Mouse (Mus musculus): ENCODE data around the gene Ptgfrn. TPM values are rescaled to one million over a fixed set of nuclear protein-coding genes. Genes with fewer than 3 reads are reported as not detected.

The Ptgfrn gene
- 0.39 and 0.46 TPM in 2 replicates for polyA plus RNA-seq (2015; fragmentation: Nextera tagmentation; extraction: Ambion mirVana)

DNA sequence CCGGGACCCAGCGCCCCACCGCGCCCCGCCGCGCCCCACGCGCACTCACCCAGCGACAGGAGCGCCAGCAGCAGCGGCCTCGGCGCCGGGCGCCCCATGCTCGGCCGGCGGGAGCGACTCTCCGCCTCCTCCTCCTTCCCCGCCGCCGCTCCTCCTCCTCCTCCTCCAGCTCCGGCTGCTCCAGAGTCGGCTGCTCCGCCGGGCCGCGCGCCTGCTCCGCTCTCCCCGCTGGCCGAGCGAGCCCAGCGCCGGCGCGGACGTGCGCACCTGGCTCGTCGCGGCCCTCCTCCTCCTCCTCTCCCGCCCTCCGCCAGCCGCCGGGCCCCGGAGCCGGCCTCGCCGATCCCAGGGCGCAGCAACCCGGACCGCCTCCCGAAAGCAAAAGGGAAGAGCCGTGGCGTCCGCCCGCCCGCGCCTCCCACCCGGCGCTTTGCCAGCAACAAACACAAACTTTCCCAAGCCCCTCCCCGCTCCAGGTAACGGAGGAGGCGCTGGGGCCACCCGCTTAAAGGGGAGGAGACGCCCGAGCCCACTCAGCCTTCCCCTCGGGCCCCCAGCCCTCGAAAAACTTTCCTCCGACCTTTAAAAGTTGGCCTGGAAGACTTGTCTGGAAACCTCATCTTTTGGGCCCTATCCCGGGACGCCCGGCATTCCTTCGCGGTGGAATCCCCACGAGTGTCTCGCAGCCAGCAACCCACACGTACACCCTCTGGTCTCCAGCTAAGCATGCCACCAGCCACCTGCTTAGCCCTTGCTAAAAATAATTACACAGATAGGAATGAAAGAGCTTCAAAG, at the start of gene Ptgfrn:
TSS of gene Ptgfrn (minus strand) at position 236 of the 795 bp plus-strand sequence.
- Histone ChIP-seq H3K36me3 (no peaks in the 10 kb centered on the region), H3K27ac (no peak within 1 kb of the TSS), H3K4me2 (peak within 1 kb of the TSS; percentile 62), H3K4me1 (replicated peaks) (peaks cover 9% of the 10 kb centered on the region), H3K9ac (peak within 1 kb of the TSS; percentile 55), H3K4me3 (replicated peaks) (peak within 1 kb of the TSS; percentile 62), H3K27me3 (peaks cover 62% of the 10 kb centered on the region), H3K9me3 (replicated peaks) (no peaks in the 10 kb centered on the region)
- WGBS (ENCODE audit: insufficient replicate concordance): 2% methylated on average over 64 of the region's 81 CpGs
- DNase-seq (no peak), ATAC-seq (ENCODE audit: low read depth) (peak; percentile 43)

DNA sequence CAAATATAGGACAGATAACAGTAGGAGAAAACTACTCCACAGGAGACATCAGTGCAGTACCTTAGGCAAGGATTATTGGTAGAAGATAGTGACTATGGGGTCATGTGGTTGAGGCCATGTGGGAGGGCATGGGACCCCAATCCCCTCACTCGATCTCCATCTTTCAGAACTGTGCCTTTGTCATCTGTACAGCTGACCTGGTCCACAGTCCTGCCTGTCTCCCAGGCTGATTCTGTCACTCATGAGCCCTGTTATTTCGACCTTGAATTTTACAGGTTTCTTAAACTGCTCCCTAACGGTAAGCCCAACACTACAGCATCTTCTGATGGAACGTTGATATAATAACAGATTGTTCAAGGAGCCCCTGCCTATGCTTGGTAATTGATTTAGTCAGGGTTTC, 49.6 kb upstream of the Ptgfrn start:
- no peak for ATAC-seq (ENCODE audit: low read depth)
- no peak overlapping the region for H3K4me2 ChIP-seq
- no peak for DNase-seq
- 0 out of 2 replicates have a peak, but pooled peaks cover 6% of the 10 kb centered on the region for H3K27me3 ChIP-seq
- no peaks in the 10 kb centered on the region for H3K36me3 ChIP-seq
- no peak overlapping the region for H3K27ac ChIP-seq
- no peak overlapping the region for H3K4me3 ChIP-seq (replicated peaks)
- H3K4me1 ChIP-seq (replicated peaks): no peaks in the 10 kb centered on the region
- no peaks in the 10 kb centered on the region for H3K9me3 ChIP-seq (replicated peaks)
- 70% methylated on average over 4 of the region's 4 CpGs for WGBS (ENCODE audit: insufficient replicate concordance)
- H3K9ac ChIP-seq: no peak overlapping the region

DNA sequence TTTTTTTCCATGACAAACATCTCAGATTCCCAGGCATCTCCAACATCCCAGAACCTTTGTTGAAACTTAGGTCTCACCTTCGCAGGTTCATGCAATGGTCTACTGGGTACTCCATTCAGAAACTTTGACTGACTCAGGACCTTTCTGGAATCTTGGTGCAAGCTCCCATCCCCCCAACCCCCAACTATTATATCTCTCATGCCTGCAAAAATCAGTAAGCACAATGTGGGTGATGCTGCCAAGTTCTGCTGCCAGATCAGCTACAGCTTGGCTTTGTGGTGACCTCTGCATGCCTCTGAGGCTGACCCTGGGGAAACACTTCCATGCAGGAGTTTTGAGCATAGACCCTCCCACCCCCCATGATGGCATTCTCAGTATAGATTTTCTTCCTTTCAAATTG, 44.0 kb upstream of the Ptgfrn start:
- Histone ChIP-seq H3K4me2 (no peak overlapping the region), H3K9me3 (replicated peaks) (no peaks in the 10 kb centered on the region), H3K27ac (no peak overlapping the region), H3K27me3 (no peaks in the 10 kb centered on the region), H3K36me3 (no peaks in the 10 kb centered on the region), H3K4me3 (replicated peaks) (no peak overlapping the region), H3K9ac (no peak overlapping the region), H3K4me1 (replicated peaks) (no peaks in the 10 kb centered on the region)
- 71% methylated on average over 1 of the region's 1 CpGs for WGBS (ENCODE audit: insufficient replicate concordance)
- ATAC-seq (ENCODE audit: low read depth) (no peak), DNase-seq (no peak)

DNA sequence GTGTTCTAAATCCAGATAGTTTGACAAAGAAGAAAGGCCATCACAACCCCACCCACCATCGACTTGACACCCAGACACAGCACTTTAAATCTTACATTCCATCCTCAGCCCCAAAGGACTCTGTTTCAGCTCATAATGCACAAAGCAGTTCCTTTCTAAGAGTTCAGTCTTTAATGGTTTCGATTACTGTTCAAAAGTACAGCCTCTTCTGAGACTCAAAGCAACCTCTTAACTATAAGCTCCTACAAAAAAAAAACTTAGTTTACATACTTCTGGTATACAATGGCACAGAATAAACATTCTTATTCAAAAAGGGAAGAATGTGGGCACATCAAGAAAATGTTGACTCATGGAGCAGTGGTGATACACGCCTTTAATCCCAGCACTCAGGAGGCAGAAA, 43.3 kb upstream of the Ptgfrn start:
- DNase-seq: no peak
- 59% methylated on average over 3 of the region's 3 CpGs for WGBS (ENCODE audit: insufficient replicate concordance)
- H3K9me3 ChIP-seq (replicated peaks): no peaks in the 10 kb centered on the region
- no peak overlapping the region for H3K4me3 ChIP-seq (replicated peaks)
- H3K27ac ChIP-seq: no peak overlapping the region
- ATAC-seq (ENCODE audit: low read depth): no peak
- H3K36me3 ChIP-seq: no peaks in the 10 kb centered on the region
- no peaks in the 10 kb centered on the region for H3K27me3 ChIP-seq
- H3K4me1 ChIP-seq (replicated peaks): no peaks in the 10 kb centered on the region
- no peak overlapping the region for H3K4me2 ChIP-seq
- no peak overlapping the region for H3K9ac ChIP-seq

DNA sequence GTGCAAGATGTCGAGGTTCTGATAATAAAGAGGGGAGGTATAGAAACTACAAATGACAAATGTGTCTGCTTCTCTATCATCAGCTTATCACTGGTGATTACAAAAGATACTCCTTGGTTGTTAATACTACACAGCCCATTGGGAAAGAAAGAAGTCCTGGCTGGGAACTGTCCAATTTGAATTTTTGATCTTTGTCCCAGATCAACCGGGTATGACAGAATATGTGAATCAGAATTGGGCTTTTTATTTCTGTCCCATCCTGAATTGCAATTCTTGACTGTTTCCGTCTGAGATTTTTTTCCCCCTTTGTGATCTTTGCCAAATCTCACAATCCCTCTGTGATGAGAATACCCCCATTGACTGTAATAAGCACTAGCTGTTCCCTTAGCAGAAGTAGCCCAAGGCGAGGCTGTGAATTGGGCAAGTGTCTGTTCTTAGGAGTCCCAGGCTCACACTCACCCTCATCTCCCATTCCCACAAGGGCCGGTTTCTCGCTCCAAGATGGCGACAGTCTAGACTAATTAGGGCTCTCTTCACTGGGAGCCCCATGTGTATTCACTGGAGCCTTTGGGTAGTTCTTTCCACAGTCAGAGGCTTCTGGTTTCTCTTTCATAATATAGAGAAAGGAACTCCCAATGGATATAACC, 36.2 kb upstream of the Ptgfrn start:
- no peaks in the 10 kb centered on the region for H3K4me1 ChIP-seq (replicated peaks)
- DNase-seq: no peak
- no peak overlapping the region for H3K27ac ChIP-seq
- H3K9me3 ChIP-seq (replicated peaks): no peaks in the 10 kb centered on the region
- H3K4me2 ChIP-seq: no peak overlapping the region
- H3K4me3 ChIP-seq (replicated peaks): no peak overlapping the region
- H3K27me3 ChIP-seq: no peaks in the 10 kb centered on the region
- H3K9ac ChIP-seq: no peak overlapping the region
- no peak for ATAC-seq (ENCODE audit: low read depth)
- 59% methylated on average over 7 of the region's 7 CpGs for WGBS (ENCODE audit: insufficient replicate concordance)
- no peaks in the 10 kb centered on the region for H3K36me3 ChIP-seq

DNA sequence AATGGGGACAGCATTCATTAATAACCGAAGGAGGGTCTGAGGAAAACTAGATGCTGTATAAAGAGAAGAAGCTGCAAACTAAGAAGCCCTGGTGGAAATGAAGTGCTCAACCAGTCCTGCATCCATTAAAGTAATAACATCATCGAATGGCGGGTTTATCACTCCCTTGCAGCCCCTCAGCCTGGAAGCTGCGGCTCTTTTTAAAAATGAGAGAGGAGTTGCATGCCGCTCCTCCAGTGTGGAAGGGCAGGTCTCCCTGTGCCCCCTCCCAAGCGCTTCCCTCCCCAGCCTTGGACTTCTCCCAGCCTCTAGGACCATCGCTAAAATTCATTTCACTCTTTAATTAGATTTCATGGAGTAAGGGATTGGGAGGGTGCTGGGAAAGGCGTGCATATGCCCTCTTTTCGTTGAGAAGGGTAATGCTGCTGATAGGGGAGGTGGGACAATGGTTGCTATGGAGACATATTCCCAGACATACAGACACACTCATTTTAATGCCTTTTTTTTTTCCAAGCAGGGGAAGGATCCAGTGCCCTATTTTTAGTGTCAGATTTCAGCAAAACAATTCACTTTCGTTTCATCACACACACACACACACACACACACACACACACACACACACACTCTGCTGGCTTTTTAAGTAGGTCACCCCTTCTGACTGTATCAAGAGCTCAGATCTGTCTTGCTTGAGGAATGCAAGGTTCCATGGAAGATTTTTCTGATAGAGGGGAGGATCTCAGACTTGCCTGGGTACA, 35.4 kb upstream of the Ptgfrn start:
- Histone ChIP-seq H3K4me1 (replicated peaks) (no peaks in the 10 kb centered on the region), H3K27ac (no peak overlapping the region), H3K36me3 (no peaks in the 10 kb centered on the region), H3K4me2 (no peak overlapping the region), H3K4me3 (replicated peaks) (no peak overlapping the region), H3K9ac (no peak overlapping the region), H3K27me3 (no peaks in the 10 kb centered on the region), H3K9me3 (replicated peaks) (no peaks in the 10 kb centered on the region)
- WGBS (ENCODE audit: insufficient replicate concordance): 46% methylated on average over 10 of the region's 10 CpGs
- ATAC-seq (ENCODE audit: low read depth): no peak
- DNase-seq: no peak

DNA sequence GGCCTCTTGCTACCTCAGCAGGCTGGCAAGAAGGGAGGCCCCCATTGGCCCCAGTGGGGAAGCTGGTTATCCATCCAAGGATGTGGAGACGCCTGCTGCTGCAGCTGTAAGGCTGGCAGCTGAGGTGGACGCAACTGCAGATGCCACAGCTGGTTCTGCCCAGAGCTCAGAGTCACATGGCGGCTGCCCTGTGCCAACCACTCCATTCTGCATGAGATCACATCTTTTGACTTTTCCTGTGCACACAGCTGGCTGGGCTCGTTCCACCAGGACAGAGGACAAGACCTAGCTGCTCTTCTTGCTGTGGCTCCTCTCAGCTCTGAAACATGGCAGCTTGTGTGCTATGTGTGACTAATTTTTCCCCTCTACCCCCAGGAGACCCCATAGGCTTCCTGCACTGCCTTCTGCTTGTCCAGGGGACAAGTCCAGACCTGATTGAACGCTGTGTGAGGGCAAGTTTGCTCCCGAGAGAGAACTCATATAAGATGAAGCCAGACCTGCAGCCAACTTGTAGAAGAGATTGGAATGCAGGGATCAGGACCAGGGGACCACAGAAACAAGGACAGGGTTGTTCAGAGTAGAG, 34.4 kb upstream of the Ptgfrn start:
- 50% methylated on average over 6 of the region's 6 CpGs for WGBS (ENCODE audit: insufficient replicate concordance)
- ATAC-seq (ENCODE audit: low read depth) (no peak), DNase-seq (no peak)
- Histone ChIP-seq H3K4me3 (replicated peaks) (no peak overlapping the region), H3K27me3 (no peaks in the 10 kb centered on the region), H3K4me2 (no peak overlapping the region), H3K4me1 (replicated peaks) (no peaks in the 10 kb centered on the region), H3K36me3 (no peaks in the 10 kb centered on the region), H3K9ac (no peak overlapping the region), H3K9me3 (replicated peaks) (no peaks in the 10 kb centered on the region), H3K27ac (no peak overlapping the region)

DNA sequence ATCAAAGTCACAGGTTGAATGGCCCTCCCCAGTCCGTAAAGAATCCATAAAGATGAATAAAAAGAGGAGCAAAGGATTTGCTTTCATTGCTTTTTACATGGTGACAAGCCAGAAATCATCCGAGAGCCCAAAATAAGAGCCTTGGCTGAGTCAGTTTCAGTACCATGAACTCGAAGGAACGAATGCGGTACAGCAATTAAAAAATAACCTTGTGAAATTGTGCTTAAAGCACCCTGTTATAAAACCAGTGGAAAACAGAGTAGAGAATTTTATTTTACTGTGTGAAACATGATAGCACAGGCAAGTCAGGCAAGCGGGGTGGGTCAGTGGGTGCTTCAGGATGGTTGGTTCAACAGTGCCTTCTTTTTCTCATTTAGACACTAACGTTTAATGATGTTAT, 33.4 kb upstream of the Ptgfrn start:
- H3K9ac ChIP-seq: no peak overlapping the region
- H3K4me3 ChIP-seq (replicated peaks): no peak overlapping the region
- H3K4me1 ChIP-seq (replicated peaks): no peaks in the 10 kb centered on the region
- H3K36me3 ChIP-seq: no peaks in the 10 kb centered on the region
- no peak overlapping the region for H3K27ac ChIP-seq
- H3K27me3 ChIP-seq: no peaks in the 10 kb centered on the region
- H3K9me3 ChIP-seq (replicated peaks): no peaks in the 10 kb centered on the region
- ATAC-seq (ENCODE audit: low read depth): no peak
- no peak for DNase-seq
- no peak overlapping the region for H3K4me2 ChIP-seq
- 66% methylated on average over 7 of the region's 7 CpGs for WGBS (ENCODE audit: insufficient replicate concordance)

DNA sequence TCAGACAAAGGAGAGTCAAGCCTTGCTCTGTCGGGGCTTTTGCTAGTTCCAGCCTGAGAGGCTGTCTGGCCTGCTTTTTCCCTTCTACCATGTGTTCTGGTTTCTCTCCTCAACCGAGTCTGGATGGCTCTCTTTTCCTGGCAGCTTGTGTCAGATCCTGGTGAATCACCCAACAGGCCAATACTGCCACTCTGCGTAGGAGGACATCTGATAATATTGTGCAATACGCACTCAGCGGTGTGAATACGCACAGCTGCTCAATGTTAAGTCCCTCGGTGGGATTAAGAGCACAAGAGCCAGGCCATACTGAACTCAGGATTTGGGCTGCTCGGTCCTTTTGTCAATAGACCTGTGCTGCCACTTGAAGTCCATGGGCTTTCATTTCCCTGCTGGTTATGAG, 31.8 kb upstream of the Ptgfrn start:
- Histone ChIP-seq H3K4me3 (replicated peaks) (no peak overlapping the region), H3K36me3 (no peaks in the 10 kb centered on the region), H3K4me1 (replicated peaks) (no peaks in the 10 kb centered on the region), H3K9ac (no peak overlapping the region), H3K4me2 (no peak overlapping the region), H3K27ac (no peak overlapping the region), H3K9me3 (replicated peaks) (no peaks in the 10 kb centered on the region), H3K27me3 (no peaks in the 10 kb centered on the region)
- no peak for ATAC-seq (ENCODE audit: low read depth)
- no peak for DNase-seq
- 66% methylated on average over 8 of the region's 8 CpGs for WGBS (ENCODE audit: insufficient replicate concordance)

DNA sequence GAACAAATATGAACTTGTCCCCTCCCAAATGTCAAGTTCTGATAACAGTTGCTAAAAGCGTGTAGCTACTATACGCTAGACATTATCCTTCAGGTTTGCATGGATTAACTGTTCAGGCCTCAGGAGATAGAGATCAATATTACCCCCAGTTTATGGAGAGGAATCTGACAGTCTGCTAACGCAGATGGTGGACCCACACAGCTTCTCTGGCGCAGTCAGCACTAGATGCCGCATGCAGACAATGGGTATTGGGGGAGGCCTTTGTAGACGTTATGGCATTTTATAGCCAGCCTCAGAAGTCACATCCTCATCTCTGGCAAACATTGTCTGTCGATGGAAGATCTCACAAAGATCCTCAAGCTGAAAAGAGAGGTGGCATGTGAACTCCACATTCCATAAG, 29.9 kb upstream of the Ptgfrn start:
- Histone ChIP-seq H3K27me3 (no peaks in the 10 kb centered on the region), H3K36me3 (no peaks in the 10 kb centered on the region), H3K9ac (no peak overlapping the region), H3K4me1 (replicated peaks) (no peaks in the 10 kb centered on the region), H3K4me2 (no peak overlapping the region), H3K27ac (no peak overlapping the region), H3K4me3 (replicated peaks) (no peak overlapping the region), H3K9me3 (replicated peaks) (no peaks in the 10 kb centered on the region)
- WGBS (ENCODE audit: insufficient replicate concordance): 73% methylated on average over 7 of the region's 7 CpGs
- ATAC-seq (ENCODE audit: low read depth) (no peak), DNase-seq (no peak)

DNA sequence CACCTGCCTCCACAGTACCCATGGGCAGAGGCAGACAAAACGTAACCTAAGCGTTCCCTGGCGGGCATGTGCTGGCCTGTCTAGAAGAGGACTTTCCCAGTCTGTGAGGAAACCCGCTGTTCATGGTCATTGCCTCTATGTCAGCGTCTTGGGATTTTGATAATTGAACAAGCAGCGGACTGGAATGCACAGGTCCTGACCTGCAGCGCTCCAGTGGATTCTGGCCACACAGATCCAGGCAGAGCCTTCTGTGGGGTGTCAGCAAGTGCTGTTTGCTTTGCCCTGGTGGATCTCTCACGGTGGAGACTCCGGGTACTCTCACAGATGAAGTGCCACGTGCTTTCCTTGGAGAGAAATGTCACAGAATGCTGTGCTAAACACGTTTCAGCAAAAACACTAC, 26.4 kb upstream of the Ptgfrn start:
- DNase-seq (no peak), ATAC-seq (ENCODE audit: low read depth) (no peak)
- Histone ChIP-seq H3K27me3 (no peaks in the 10 kb centered on the region), H3K9me3 (replicated peaks) (no peaks in the 10 kb centered on the region), H3K27ac (no peak overlapping the region), H3K36me3 (no peaks in the 10 kb centered on the region), H3K9ac (no peak overlapping the region), H3K4me3 (replicated peaks) (no peak overlapping the region), H3K4me2 (no peak overlapping the region), H3K4me1 (replicated peaks) (no peaks in the 10 kb centered on the region)
- WGBS (ENCODE audit: insufficient replicate concordance): 59% methylated on average over 11 of the region's 11 CpGs

Measured in liver, embryonic 13.5 days (tissue).